Mouse (Mus musculus) neutrophil, adult 59 days (primary cell): ENCODE measurements around the gene Farp1. TPM values are rescaled to one million over a fixed set of nuclear protein-coding genes. Genes with fewer than 3 reads are reported as not detected.

ENCODE experiments used
- total RNA-seq, 2 experiments: library from RNA; stranded (reverse); gene quantifications; 1 replicate in 1 of 2; 2 replicates in 1 of 2; pipeline ENCODE4 v1.2.4; 2023

Farp1 gene
- 1 to 10 TPM; 7.9 to 9.3 TPM for total RNA-seq

DNA sequence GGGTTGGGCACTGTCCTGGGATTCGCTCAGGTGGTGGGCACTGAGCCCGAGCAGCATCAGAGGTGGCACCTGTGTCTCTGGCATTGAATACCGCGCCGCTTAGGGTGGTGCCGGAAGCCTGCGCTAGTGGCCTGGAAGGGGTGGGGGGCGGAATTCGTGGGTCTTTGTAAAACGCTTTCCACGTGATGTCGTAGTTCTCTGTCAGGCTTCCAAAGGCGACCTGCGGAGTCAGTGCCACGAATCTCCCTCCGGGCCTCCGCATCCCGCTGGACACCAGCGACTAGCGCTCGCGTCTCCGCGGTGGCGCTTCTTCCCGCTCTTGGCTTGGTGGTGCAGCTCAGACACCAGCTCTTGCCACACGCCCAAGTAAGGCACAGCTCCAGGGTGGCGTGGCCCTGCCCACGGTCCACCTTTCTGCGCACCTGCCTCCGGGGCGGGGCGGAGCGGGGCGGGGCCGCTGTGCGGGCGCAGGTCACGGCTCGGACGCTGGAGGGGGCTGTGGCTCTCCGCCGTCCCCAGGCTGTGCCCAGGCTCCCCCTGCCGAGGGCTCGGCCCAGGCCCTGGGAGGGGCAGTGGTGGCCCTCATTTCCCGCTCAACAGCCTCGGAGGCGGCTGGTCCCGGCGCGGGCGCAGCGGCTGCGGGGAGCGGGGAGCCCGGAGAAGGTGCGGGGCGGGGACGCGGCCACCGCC is at the start of gene Farp1:
TSS of gene Farp1 (plus strand) at position 228 of the 690 bp plus-strand sequence.

Other genes starting within 250 kb of the Farp1 start
- 10 to 100 TPM; 41.3 to 47.4 TPM for gene Ipo5, start 124.0 kb upstream of the Farp1 start, total RNA-seq